Mouse (Mus musculus) limb, embryonic 14.5 days (tissue): ENCODE results near the gene Spag5. TPM values are rescaled to one million over a fixed set of nuclear protein-coding genes. Genes with fewer than 3 reads are reported as not detected.

Experiments used
- ATAC-seq: fragments of 200-750 bp; cut with Nextera tagmentation; 2 replicates; pipeline ENCODE4 v1.8.0; 2017; ENCODE audit warnings: low read depth, moderate number of reproducible peaks, moderate TSS enrichment; ENCODE audit not compliant: low FRiP score
- DNase-seq: peaks from one replicate; pipeline ENCODE4 v3.0.0-alpha.2; 2015; ENCODE audit warnings: low spot score
- H3K27ac ChIP-seq: fragments of 300-500 bp; sonication (generic); replicated peaks from 2 replicates; pipeline ENCODE4 v1.5.1; 2014; ENCODE audit warnings: low read depth, mild to moderate bottlenecking, low read length, moderate library complexity, mixed read lengths
- H3K27me3 ChIP-seq: fragments of 300-500 bp; sonication (generic); 2 replicates; pipeline ENCODE4 v1.6.1; 2014; ENCODE audit warnings: low read length, mixed read lengths; ENCODE audit not compliant: control insufficient read depth, insufficient read depth
- H3K36me3 ChIP-seq: fragments of 300-500 bp; sonication (generic); 2 replicates; pipeline ENCODE4 v1.6.1; 2014; ENCODE audit warnings: mild to moderate bottlenecking, low read length, moderate library complexity, mixed read lengths; ENCODE audit not compliant: control insufficient read depth, insufficient read depth
- H3K4me1 ChIP-seq: fragments of 300-500 bp; sonication (generic); 2 replicates; pipeline ENCODE4 v1.6.1; 2014; ENCODE audit warnings: antibody characterized with exemption, low read length, mixed read lengths; ENCODE audit not compliant: control insufficient read depth, insufficient read depth
- H3K4me2 ChIP-seq: fragments of 300-500 bp; sonication (generic); replicated peaks from 2 replicates; pipeline ENCODE4 v1.6.1; 2014; ENCODE audit warnings: low read depth, mild to moderate bottlenecking, low read length, moderate library complexity; ENCODE audit not compliant: severe bottlenecking
- H3K4me3 ChIP-seq: fragments of 300-500 bp; sonication (generic); replicated peaks from 2 replicates; pipeline ENCODE4 v1.5.1; 2014; ENCODE audit warnings: low read length
- H3K9ac ChIP-seq: fragments of 300-500 bp; sonication (generic); 2 replicates; pipeline ENCODE4 v1.6.1; 2014; ENCODE audit warnings: mild to moderate bottlenecking, low read depth, low read length, moderate library complexity; ENCODE audit not compliant: severe bottlenecking
- H3K9me3 ChIP-seq: fragments of 300-500 bp; sonication (generic); 2 replicates; pipeline ENCODE4 v1.6.1; 2016; ENCODE audit warnings: low read length; ENCODE audit not compliant: control insufficient read depth
- POLR2A ChIP-seq: fragments of 200-500 bp; IDR thresholded peaks from 2 replicates; pipeline ENCODE4 v1.8.0; 2012; ENCODE audit warnings: inconsistent platforms, mild to moderate bottlenecking, moderate library complexity, borderline replicate concordance; ENCODE audit not compliant: insufficient read depth, insufficient read length; ENCODE audit errors: extremely low read depth
- WGBS: fragments of 180-500 bp; shearing (Covaris S2); extraction: QIAGEN DNeasy Blood & Tissue Kit; methylation state at CpG from one replicate; pipeline ENCODE4 v1.1.7; 2014; 5-methylcytosine and 5-hydroxymethylcytosine counted together
- polyA plus RNA-seq, 2 experiments: library from polyadenylated mRNA; depleted of rRNA in 1 of 2; stranded (reverse) in 1 of 2; unstranded in 1 of 2; fragments of >200 nt; fragmentation: Nextera tagmentation in 1 of 2; extraction: Ambion mirVana in 1 of 2; gene quantifications; 2 replicates each; pipeline versions ENCODE4 v1.2.1 to v1.2.3; 2012 to 2014

Spag5 gene
- polyA plus RNA-seq (2012; rRNA removed) (56.6 and 57.3 TPM in 2 replicates), polyA plus RNA-seq (2014; fragmentation: Nextera tagmentation; extraction: Ambion mirVana) (28.7 and 31.2 TPM in 2 replicates)

DNA sequence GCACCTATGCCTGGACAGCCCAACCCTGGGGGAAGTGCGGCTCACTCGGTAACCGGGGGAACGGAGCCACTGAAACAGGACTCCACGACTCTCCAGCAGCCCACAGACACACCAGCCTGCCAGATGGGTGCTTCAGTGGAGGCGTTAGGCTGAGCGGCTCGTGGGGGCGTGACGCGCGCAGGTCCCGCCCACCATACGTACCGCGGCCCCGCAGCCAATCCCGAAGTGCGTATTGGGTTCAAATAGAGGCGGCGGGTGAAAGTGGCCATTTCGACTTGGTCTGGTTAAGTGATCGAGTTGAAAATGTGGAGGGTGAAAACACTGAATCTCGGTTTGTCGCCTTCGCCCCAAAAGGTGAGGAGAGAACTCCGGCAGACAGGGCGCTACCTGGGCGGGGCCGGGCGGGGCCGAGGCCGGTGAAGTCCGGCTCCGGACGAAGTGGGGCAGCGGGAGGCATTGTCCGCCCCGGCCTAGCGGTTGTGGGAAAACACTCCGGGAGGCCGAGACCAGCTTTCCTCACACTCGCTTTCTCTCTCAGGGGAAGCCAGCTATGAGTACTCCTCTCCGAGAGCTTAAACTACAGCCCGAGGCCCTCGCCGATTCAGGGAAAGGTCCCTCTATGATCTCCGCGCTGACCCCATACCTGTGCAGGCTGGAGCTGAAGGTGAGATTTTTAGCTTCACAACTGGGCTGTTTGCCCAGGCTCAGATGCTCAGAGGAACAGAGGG, at the start of gene Spag5:
Spag5 (plus strand) TSS at position 173 of the 728 bp plus-strand sequence.
- peaks cover 24% of the 10 kb centered on the region for H3K36me3 ChIP-seq
- peak within 1 kb of the TSS; percentile 59 for H3K9ac ChIP-seq
- H3K4me2 ChIP-seq: peak within 1 kb of the TSS; percentile 85
- ATAC-seq (peak; percentile 100), DNase-seq (peak; percentile 93)
- no peaks in the 10 kb centered on the region for H3K27me3 ChIP-seq
- H3K27ac ChIP-seq: peak within 1 kb of the TSS; percentile 59; the same call in 1 of the 2 replicates
- H3K4me3 ChIP-seq: peak within 1 kb of the TSS; percentile 68
- H3K4me1 ChIP-seq: peaks cover 6% of the 10 kb centered on the region; the same call in 1 of the 2 replicates
- under 1% methylated on average over 40 of the region's 49 CpGs for WGBS
- no peak for TF ChIP-seq POLR2A
- H3K9me3 ChIP-seq: no peaks in the 10 kb centered on the region

DNA sequence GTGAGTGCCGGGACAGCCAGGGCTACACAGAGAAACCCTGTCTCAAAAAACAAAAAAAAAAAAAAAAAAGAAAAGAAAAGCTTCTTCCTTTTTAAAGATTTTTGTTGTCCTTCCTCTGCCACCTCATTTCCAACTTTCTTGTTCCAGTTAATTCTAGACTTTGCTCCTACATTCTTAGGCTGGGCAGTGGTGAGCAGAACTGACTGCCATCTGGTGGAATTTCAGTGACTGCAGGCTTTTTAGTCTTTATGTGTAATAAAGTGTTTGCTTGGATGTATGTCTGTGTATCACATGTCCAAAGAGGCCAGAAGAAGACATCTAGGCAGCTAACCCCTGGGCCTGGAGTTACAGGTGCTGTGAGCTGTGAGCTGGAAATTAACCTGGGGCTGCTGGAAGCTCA, 44.7 kb upstream of the Spag5 start:
- Histone ChIP-seq H3K4me2 (no peak overlapping the region), H3K9ac (no peak overlapping the region), H3K27me3 (no peaks in the 10 kb centered on the region), H3K4me3 (no peak overlapping the region), H3K27ac (no peak overlapping the region), H3K4me1 (no peaks in the 10 kb centered on the region), H3K9me3 (no peaks in the 10 kb centered on the region), H3K36me3 (peaks cover 30% of the 10 kb centered on the region)
- ATAC-seq: no peak
- WGBS: 90% methylated on average over 1 of the region's 1 CpGs
- no peak for TF ChIP-seq POLR2A
- DNase-seq: no peak

DNA sequence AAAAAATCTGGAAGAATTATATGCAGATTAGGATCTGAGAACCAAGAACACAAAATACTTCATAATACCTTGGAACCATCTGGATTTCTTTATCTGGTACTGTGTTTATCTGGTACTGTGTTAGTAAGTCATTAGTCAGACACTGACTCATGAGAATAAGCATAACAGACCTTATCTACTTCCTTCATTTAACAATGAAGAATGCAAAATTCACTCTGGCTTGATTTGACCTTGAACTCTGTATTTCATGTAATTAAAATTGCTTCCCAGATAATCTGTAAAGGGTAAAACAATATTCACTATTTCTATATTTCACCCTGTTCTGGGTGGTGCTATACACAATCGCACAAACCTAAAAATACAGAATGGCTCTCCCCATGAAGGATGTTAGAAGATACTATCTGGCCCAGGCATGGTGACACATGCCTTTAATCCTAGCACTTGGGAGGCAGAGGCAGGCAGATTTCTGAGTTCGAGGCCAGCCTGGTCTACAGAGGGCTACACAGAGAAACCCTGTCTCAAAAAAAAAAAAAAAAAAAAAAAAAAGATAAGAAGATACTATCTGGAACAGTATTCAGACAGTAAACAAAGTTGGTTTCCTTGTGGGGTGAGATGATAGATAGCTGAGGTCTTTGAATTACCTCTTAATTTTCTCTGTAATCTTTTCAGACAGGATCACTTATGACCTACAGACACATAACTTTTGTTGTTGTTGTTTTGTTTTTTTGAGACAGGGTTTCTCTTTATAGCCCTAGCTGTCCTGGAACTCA, 40.7 kb upstream of the Spag5 start:
- H3K4me2 ChIP-seq: peak overlapping the region; percentile 40
- peaks cover 26% of the 10 kb centered on the region for H3K36me3 ChIP-seq
- WGBS: 95% methylated on average over 2 of the region's 2 CpGs
- peak overlapping the region; percentile 91 for H3K4me3 ChIP-seq
- no peaks in the 10 kb centered on the region for H3K27me3 ChIP-seq
- no peak overlapping the region for H3K27ac ChIP-seq
- no peaks in the 10 kb centered on the region for H3K9me3 ChIP-seq
- H3K9ac ChIP-seq: no peak overlapping the region; the same call in 1 of the 2 replicates
- no peak for TF ChIP-seq POLR2A
- H3K4me1 ChIP-seq: peaks cover 3% of the 10 kb centered on the region; the same call in 1 of the 2 replicates
- no peak for ATAC-seq
- DNase-seq: no peak

DNA sequence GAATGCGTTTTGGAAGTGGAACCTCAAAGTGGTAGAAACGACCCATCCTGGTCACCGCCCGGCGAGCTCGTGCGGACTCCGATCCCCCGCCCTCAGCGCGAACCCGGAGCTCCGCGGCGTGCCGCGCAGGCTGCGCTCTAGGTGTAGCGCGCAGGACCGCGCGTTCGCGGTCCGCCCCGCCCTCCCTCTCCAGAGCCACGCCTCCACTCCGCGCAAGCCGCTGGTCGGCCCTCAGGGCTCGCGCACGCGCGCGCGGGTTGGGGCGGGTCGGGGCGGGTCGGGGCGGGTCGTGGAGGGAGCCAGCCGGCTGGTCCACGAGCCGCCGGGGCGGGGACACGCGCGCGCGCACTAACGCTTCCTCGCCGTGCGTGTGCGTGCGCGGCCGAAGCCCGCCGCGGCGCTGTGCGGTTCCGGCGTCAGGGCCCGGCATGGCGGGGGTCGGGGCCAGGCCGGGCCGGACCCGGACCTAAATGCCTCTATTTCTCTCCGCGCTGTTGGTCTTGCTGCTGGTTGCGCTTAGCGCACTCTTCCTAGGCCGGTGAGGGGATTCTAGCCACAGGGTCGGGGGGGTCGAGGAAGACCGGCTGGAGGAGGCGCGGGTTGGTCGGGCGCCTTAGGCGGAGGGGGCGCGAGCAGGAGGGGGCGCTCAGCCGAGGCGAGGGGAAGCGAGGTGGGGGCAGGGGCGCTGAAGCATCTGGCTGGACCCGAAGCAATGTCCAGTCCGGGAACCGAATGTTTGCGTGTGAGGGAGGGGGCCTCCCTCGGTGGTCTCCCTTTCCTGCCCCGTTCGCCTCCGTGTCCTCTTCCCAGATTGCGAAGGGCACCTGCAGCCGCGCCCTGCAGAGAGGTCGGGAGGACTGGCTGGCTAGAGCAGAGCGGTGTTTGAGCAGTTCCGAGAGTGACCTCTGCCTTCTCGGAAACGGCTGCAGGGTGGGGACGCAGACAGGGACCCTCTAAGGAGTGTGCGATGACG, 39.7 kb upstream of the Spag5 start, which contains the start of gene 2610507B11Rik:
2610507B11Rik (plus strand) TSS at position 373 of the 973 bp plus-strand sequence.
- Histone ChIP-seq H3K36me3 (peaks cover 35% of the 10 kb centered on the region), H3K9me3 (no peaks in the 10 kb centered on the region), H3K9ac (peak within 1 kb of the TSS; percentile 77), H3K27me3 (no peaks in the 10 kb centered on the region), H3K27ac (peak within 1 kb of the TSS; percentile 72), H3K4me2 (peak within 1 kb of the TSS; percentile 62), H3K4me1 (peaks cover 3% of the 10 kb centered on the region; the same call in 1 of the 2 replicates), H3K4me3 (peak within 1 kb of the TSS; percentile 91)
- ATAC-seq (peak; percentile 92), DNase-seq (peak; percentile 94)
- TF ChIP-seq POLR2A: peak; percentile 92; the same call in 1 of the 2 replicates
- WGBS: 2% methylated on average over 57 of the region's 115 CpGs
